Mouse (Mus musculus) midbrain, embryonic 16.5 days (tissue): ENCODE measurements around the gene Sdad1. TPM values are rescaled to one million over a fixed set of nuclear protein-coding genes. Genes with fewer than 3 reads are reported as not detected.

Experiments used
- ATAC-seq: fragments of 200-750 bp; cut with Nextera tagmentation; 2 replicates; pipeline ENCODE4 v1.8.0; 2017; ENCODE audit warnings: moderate TSS enrichment
- H3K27ac ChIP-seq: fragments of 300-500 bp; sonication (generic); 2 replicates; pipeline ENCODE4 v1.5.1; 2014; ENCODE audit warnings: mild to moderate bottlenecking, low read length, mixed read lengths
- H3K27me3 ChIP-seq: fragments of 300-500 bp; sonication (generic); 2 replicates; pipeline ENCODE4 v1.6.1; 2014; ENCODE audit warnings: low read depth, low read length, mixed read lengths; ENCODE audit not compliant: control insufficient read depth, insufficient read depth
- H3K36me3 ChIP-seq: fragments of 300-500 bp; sonication (generic); 2 replicates; pipeline ENCODE4 v1.6.1; 2014; ENCODE audit warnings: mild to moderate bottlenecking, low read length, moderate library complexity, mixed read lengths; ENCODE audit not compliant: control insufficient read depth, insufficient read depth
- H3K4me1 ChIP-seq: fragments of 300-500 bp; sonication (generic); 2 replicates; pipeline ENCODE4 v1.6.1; 2014; ENCODE audit warnings: mild to moderate bottlenecking, low read length, mixed read lengths; ENCODE audit not compliant: control insufficient read depth, insufficient read depth
- H3K4me2 ChIP-seq: fragments of 300-500 bp; sonication (generic); 2 replicates; pipeline ENCODE4 v1.6.1; 2014; ENCODE audit warnings: mild to moderate bottlenecking, low read length, mixed read lengths
- H3K4me3 ChIP-seq: fragments of 300-500 bp; sonication (generic); 2 replicates; pipeline ENCODE4 v1.5.1; 2014; ENCODE audit warnings: low read depth, mild to moderate bottlenecking, low read length, moderate library complexity, mixed read lengths
- H3K9ac ChIP-seq: fragments of 300-500 bp; sonication (generic); 2 replicates; pipeline ENCODE4 v1.6.1; 2014; ENCODE audit warnings: low read depth, low read length, mixed read lengths
- H3K9me3 ChIP-seq: fragments of 300-500 bp; sonication (generic); replicated peaks from 2 replicates; pipeline ENCODE4 v1.6.1; 2014; ENCODE audit warnings: mild to moderate bottlenecking, low read length, mixed read lengths; ENCODE audit not compliant: control insufficient read depth, poor library complexity, severe bottlenecking
- WGBS: fragments of 180-500 bp; shearing (Covaris S2); extraction: QIAGEN DNeasy Blood & Tissue Kit; methylation state at CpG from one replicate; pipeline ENCODE4 v1.1.7; 2014; 5-methylcytosine and 5-hydroxymethylcytosine counted together
- polyA plus RNA-seq: library from polyadenylated mRNA; unstranded; fragments of >200 nt; fragmentation: Nextera tagmentation; extraction: Ambion mirVana; gene quantifications from 2 replicates; pipeline ENCODE4 v1.2.1, GENCODE M21; 2015

Sdad1 gene
- polyA plus RNA-seq, 1 experiment from 2014 or later: 29.1 TPM

- H3K4me3 ChIP-seq: no peak overlapping the region
- no peaks in the 10 kb centered on the region for H3K36me3 ChIP-seq
- WGBS: 77% methylated on average over 8 of the region's 8 CpGs
- H3K9ac ChIP-seq: no peak overlapping the region
- no peak for ATAC-seq
- H3K27ac ChIP-seq: no peak overlapping the region
- H3K27me3 ChIP-seq: no peaks in the 10 kb centered on the region
- H3K4me1 ChIP-seq: no peaks in the 10 kb centered on the region
- no peak overlapping the region for H3K4me2 ChIP-seq
- H3K9me3 ChIP-seq: no peaks in the 10 kb centered on the region
These were observed 11.5 kb upstream of the Sdad1 start for GRCm38 (mm10) chr5:92321631-92322400.

GRCm38 (mm10) chr5:92318596-92318995 lies 8.3 kb upstream of the Sdad1 start:
- no peak overlapping the region for H3K4me3 ChIP-seq
- ATAC-seq: no peak
- no peaks in the 10 kb centered on the region for H3K27me3 ChIP-seq
- no peaks in the 10 kb centered on the region for H3K9me3 ChIP-seq
- no peak overlapping the region for H3K9ac ChIP-seq
- H3K4me1 ChIP-seq: no peaks in the 10 kb centered on the region
- no peak overlapping the region for H3K27ac ChIP-seq
- no peak overlapping the region for H3K4me2 ChIP-seq
- 93% methylated on average over 14 of the region's 14 CpGs for WGBS
- no peaks in the 10 kb centered on the region for H3K36me3 ChIP-seq

- no peaks in the 10 kb centered on the region for H3K36me3 ChIP-seq
- H3K4me1 ChIP-seq: no peaks in the 10 kb centered on the region
- H3K9me3 ChIP-seq: no peaks in the 10 kb centered on the region
- no peak overlapping the region for H3K4me3 ChIP-seq
- no peak for ATAC-seq
- 87% methylated on average over 7 of the region's 7 CpGs for WGBS
- no peak overlapping the region for H3K4me2 ChIP-seq
- no peak overlapping the region for H3K9ac ChIP-seq
- H3K27ac ChIP-seq: no peak overlapping the region
- H3K27me3 ChIP-seq: no peaks in the 10 kb centered on the region
These were observed 7.8 kb upstream of the Sdad1 start for GRCm38 (mm10) chr5:92318119-92318518.

DNA sequence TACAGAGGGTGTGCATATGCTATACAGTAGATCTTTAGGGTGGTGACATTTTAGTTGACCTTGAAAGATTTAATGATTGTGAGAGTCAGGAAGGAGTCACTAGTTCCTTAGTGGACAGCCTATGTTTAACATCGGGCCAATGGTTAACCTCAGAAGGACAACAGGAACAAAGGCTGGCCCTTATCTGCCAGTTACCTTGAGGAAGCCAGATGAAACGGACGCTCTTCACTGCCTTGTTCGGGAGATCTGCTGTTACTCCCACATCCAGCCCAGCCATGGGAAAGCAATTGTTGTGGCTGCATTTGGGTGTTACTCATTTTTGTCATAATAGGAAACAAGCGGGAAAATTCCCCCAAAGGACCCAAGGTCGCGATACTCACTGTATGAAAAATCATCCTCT lies 3.5 kb upstream of the Sdad1 start:
- Histone ChIP-seq H3K4me1 (peaks cover 4% of the 10 kb centered on the region), H3K27me3 (no peaks in the 10 kb centered on the region), H3K9ac (no peak overlapping the region), H3K4me3 (no peak overlapping the region), H3K4me2 (no peak overlapping the region), H3K36me3 (no peaks in the 10 kb centered on the region), H3K9me3 (no peaks in the 10 kb centered on the region), H3K27ac (no peak overlapping the region)
- WGBS: 78% methylated on average over 7 of the region's 7 CpGs
- ATAC-seq: no peak

DNA sequence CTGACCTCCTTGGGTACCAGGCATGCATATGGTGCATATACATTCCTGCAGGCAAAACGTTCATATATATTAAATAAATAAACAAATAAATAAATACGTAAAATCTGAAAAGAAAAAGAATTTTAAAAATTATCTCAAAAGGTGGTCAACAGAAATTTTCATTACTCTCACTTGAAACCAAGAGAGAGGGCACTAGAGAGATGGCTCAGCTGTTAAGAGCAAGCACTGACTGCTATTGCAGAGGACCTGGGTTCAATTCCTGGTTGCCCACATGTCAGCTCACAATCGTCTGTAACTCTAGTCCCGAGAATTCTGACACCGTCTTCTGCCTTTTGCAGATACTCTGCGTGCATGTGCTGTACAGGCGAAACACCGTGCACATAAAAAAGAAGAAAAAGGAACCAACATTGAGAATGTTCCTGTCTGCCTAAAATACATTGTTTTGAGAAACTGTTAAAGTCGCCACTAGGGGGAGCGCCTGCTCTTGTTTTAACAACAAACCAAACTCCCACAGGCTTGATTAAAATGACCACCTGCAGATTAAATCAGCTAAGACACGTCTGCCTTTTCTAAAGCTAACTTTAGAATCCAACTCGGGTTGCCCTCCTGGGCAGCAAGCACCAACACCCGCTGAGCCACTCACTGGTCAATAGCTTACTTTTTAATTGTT lies 1.9 kb upstream of the Sdad1 start:
- Histone ChIP-seq H3K36me3 (no peaks in the 10 kb centered on the region), H3K4me1 (peaks cover 8% of the 10 kb centered on the region), H3K27ac (no peak overlapping the region), H3K27me3 (no peaks in the 10 kb centered on the region), H3K9ac (no peak overlapping the region), H3K4me3 (no peak overlapping the region), H3K9me3 (no peaks in the 10 kb centered on the region), H3K4me2 (no peak overlapping the region)
- WGBS: 12% methylated on average over 13 of the region's 13 CpGs
- no peak for ATAC-seq

- no peak overlapping the region for H3K4me3 ChIP-seq
- no peaks in the 10 kb centered on the region for H3K27me3 ChIP-seq
- ATAC-seq: no peak
- H3K4me1 ChIP-seq: peaks cover 8% of the 10 kb centered on the region
- no peaks in the 10 kb centered on the region for H3K9me3 ChIP-seq
- no peak overlapping the region for H3K4me2 ChIP-seq
- peaks cover 43% of the 10 kb centered on the region for H3K36me3 ChIP-seq
- no peak overlapping the region for H3K27ac ChIP-seq
- no peak overlapping the region for H3K9ac ChIP-seq
- 87% methylated on average over 3 of the region's 3 CpGs for WGBS
These were observed 6.0 kb downstream of the Sdad1 start for GRCm38 (mm10) chr5:92304291-92304690.

DNA sequence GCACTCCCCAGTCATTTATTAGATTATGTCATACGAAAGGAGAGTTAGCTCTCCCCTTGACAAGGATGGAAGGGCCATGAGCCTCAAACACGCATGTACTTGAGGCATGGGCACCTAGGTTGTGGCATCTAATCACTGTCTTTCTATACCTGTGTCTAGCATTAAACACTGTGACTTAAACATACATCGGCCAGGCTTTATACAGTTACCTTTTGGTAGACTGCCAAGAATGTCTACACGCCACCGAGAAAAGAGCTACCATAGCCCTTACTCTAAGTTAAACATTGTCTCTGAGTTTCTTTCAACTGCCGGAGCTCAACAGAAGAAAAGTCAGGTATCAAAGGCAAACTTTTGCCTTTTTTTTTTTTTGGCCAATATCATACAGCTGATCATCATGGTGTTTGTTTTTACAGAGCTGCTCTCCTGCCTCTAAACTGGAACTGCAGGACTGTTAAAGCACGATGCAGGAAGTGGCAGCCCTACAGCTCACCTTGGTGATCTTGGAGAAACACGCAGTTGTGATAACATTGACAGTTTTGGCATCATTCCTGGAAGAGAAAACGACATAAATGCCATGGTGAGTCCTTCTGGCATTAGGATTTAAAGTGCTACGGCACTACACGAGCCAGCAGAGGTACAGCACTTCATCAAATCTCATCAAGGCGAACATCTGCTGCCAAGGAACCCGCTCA lies 8.0 kb downstream of the Sdad1 start:
- Histone ChIP-seq H3K4me1 (no peaks in the 10 kb centered on the region), H3K27me3 (no peaks in the 10 kb centered on the region), H3K27ac (no peak overlapping the region), H3K9me3 (no peaks in the 10 kb centered on the region), H3K4me3 (no peak overlapping the region), H3K4me2 (no peak overlapping the region), H3K9ac (no peak overlapping the region), H3K36me3 (peaks cover 47% of the 10 kb centered on the region)
- 93% methylated on average over 13 of the region's 13 CpGs for WGBS
- ATAC-seq: no peak

DNA sequence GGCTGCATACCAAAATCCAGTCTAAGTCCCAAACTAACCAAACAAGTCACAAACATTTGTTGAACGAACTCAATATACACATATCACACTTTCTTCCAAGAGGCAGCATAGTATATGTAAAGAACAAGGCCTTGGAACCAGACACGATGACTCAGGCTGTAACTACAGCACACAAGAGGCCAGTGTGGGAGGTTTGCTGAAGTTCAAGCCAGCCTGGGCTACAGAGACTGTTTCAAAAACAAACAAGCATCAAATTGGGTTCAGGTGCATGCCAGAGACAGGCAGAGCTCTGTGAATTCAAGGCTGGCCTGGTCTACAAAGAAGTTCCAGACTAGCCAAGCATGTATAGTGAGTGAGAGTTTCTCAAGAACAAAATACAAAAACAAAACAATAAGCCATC lies 15.8 kb downstream of the Sdad1 start:
- WGBS: 94% methylated on average over 2 of the region's 2 CpGs
- ATAC-seq: no peak
- Histone ChIP-seq H3K4me3 (no peak overlapping the region), H3K27ac (no peak overlapping the region), H3K9me3 (no peaks in the 10 kb centered on the region), H3K4me1 (no peaks in the 10 kb centered on the region), H3K9ac (no peak overlapping the region), H3K27me3 (no peaks in the 10 kb centered on the region), H3K4me2 (no peak overlapping the region), H3K36me3 (peaks cover 37% of the 10 kb centered on the region)
